Mouse (Mus musculus) intestine, embryonic 14.5 days (tissue): ENCODE results near the gene Tfip11. TPM values are rescaled to one million over a fixed set of nuclear protein-coding genes. Genes with fewer than 3 reads are reported as not detected.
"Not testable (repeated sequence)": the region's sequence is repeated elsewhere in the genome, so short reads cannot be mapped to it uniquely, and the experiment has no call there.

Source experiments
- ATAC-seq: fragments of 200-750 bp; cut with Nextera tagmentation; replicated peaks from 2 replicates; pipeline ENCODE4 v1.8.0; 2017; ENCODE audit warnings: low read depth, moderate number of reproducible peaks, moderate TSS enrichment, moderate library complexity; ENCODE audit not compliant: low FRiP score, low TSS enrichment
- DNase-seq: peaks from one replicate; pipeline ENCODE4 v3.0.0-alpha.2; 2018; ENCODE audit warnings: low spot score
- H3K27ac ChIP-seq: fragments of 300-500 bp; sonication (generic); 2 replicates; pipeline ENCODE4 v1.5.1; 2014; ENCODE audit warnings: low read depth, mild to moderate bottlenecking, control low read depth
- H3K27me3 ChIP-seq: fragments of 300-500 bp; sonication (generic); replicated peaks from 2 replicates; pipeline ENCODE4 v1.6.1; 2014; ENCODE audit warnings: low read length, control low read depth; ENCODE audit not compliant: control insufficient read depth, insufficient read depth
- H3K36me3 ChIP-seq: fragments of 300-500 bp; sonication (generic); 2 replicates; pipeline ENCODE4 v1.6.1; 2014; ENCODE audit warnings: low read length, control low read depth; ENCODE audit not compliant: control insufficient read depth, insufficient read depth
- H3K4me1 ChIP-seq: fragments of 300-500 bp; sonication (generic); replicated peaks from 2 replicates; pipeline ENCODE4 v1.6.1; 2014; ENCODE audit warnings: low read length, control low read depth, mixed read lengths; ENCODE audit not compliant: control insufficient read depth, insufficient read depth
- H3K4me2 ChIP-seq: fragments of 300-500 bp; sonication (generic); 2 replicates; pipeline ENCODE4 v1.6.1; 2014; ENCODE audit warnings: low read length
- H3K4me3 ChIP-seq: fragments of 300-500 bp; sonication (generic); 2 replicates; pipeline ENCODE4 v1.5.1; 2014; ENCODE audit warnings: low read depth, low read length, control low read depth, mixed read lengths
- H3K9ac ChIP-seq: fragments of 300-500 bp; sonication (generic); 2 replicates; pipeline ENCODE4 v1.6.1; 2014; ENCODE audit warnings: mild to moderate bottlenecking, low read length
- H3K9me3 ChIP-seq: fragments of 300-500 bp; sonication (generic); 2 replicates; pipeline ENCODE4 v1.6.1; 2016; ENCODE audit warnings: low read length, control low read depth; ENCODE audit not compliant: control insufficient read depth
- WGBS: fragments of 180-500 bp; shearing (Covaris S2); extraction: QIAGEN DNeasy Blood & Tissue Kit; methylation state at CpG from one replicate; pipeline ENCODE4 v1.1.7; 2014; 5-methylcytosine and 5-hydroxymethylcytosine counted together
- polyA plus RNA-seq: library from polyadenylated mRNA; unstranded; fragments of >200 nt; fragmentation: Nextera tagmentation; extraction: Ambion mirVana; gene quantifications from 2 replicates; pipeline ENCODE4 v1.2.1, GENCODE M21; 2014

Tfip11 gene
- polyA plus RNA-seq, 1 experiment from 2014 or later: 24.6 TPM

- no peaks in the 10 kb centered on the region for H3K27me3 ChIP-seq
- H3K4me1 ChIP-seq: no peaks in the 10 kb centered on the region
- no peak for DNase-seq
- H3K9me3 ChIP-seq: no peaks in the 10 kb centered on the region
- H3K4me2 ChIP-seq: no peak overlapping the region
- 82% methylated on average over 4 of the region's 4 CpGs for WGBS
- no peak overlapping the region for H3K27ac ChIP-seq
- no peaks in the 10 kb centered on the region for H3K36me3 ChIP-seq
- no peak for ATAC-seq
- no peak overlapping the region for H3K4me3 ChIP-seq
- no peak overlapping the region for H3K9ac ChIP-seq
Measured at GRCm38 (mm10) chr5:112301694-112302093, 24.5 kb upstream of the Tfip11 start.

DNA sequence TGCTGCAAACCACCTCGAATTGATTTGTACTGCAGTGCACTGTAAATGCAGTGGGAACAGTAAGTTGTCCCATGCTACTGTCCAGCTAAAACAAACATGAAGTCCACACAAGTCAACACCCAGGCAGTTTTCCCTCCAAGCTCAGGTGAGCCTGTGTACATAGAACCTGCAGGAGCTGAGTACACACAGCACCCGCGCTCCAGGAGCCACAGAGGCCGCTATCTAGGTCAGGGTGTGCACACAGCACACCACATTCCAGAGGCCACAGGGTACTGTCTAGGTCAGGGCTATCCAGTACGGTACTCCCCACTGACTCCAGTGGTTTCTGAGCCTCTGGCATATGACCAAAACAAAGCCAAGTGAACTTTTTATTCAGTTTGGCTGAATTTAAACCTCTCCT is 23.8 kb upstream of the Tfip11 start:
- Histone ChIP-seq H3K9ac (no peak overlapping the region), H3K27ac (no peak overlapping the region), H3K9me3 (no peaks in the 10 kb centered on the region), H3K27me3 (no peaks in the 10 kb centered on the region), H3K4me2 (no peak overlapping the region), H3K36me3 (no peaks in the 10 kb centered on the region), H3K4me1 (no peaks in the 10 kb centered on the region), H3K4me3 (no peak overlapping the region)
- no peak for DNase-seq
- WGBS: 67% methylated on average over 5 of the region's 5 CpGs
- 0 out of 2 replicates have a peak, but pooled peaks have one; percentile 28 for ATAC-seq

DNA sequence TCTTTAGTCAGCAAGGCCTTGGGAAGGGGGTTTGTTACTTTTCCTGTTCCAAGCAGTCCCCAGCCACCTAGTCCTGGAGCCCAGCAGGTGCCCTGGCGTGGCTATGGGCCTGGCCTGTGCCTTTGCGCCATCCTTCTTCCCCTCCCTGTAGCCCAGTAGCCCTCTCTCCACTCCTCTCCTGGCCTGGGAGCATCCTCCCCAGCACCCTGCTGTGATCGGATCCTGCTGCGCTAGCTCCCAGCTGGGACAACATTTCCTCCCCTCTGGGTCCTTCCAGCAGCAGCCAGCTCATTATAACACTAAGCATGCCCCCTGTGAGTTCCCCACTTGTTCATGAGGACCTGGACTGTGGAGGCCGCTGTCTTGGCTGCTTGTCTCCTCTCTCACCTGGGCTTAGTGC is 20.3 kb upstream of the Tfip11 start:
- H3K4me1 ChIP-seq: no peaks in the 10 kb centered on the region
- peaks cover 26% of the 10 kb centered on the region for H3K36me3 ChIP-seq
- H3K9ac ChIP-seq: no peak overlapping the region
- no peak overlapping the region for H3K27ac ChIP-seq
- 85% methylated on average over 5 of the region's 5 CpGs for WGBS
- no peaks in the 10 kb centered on the region for H3K27me3 ChIP-seq
- no peak overlapping the region for H3K4me3 ChIP-seq
- no peak for ATAC-seq
- no peaks in the 10 kb centered on the region for H3K9me3 ChIP-seq
- DNase-seq: no peak
- H3K4me2 ChIP-seq: no peak overlapping the region

GRCm38 (mm10) chr5:112313222-112313885 is 12.8 kb upstream of the Tfip11 start:
- ATAC-seq (no peak; the same call in 1 of the 2 replicates), DNase-seq (no peak)
- H3K4me3 ChIP-seq: no peak overlapping the region
- H3K27me3 ChIP-seq: no peaks in the 10 kb centered on the region
- H3K36me3 ChIP-seq: peaks cover 62% of the 10 kb centered on the region
- no peak overlapping the region for H3K9ac ChIP-seq
- H3K4me2 ChIP-seq: no peak overlapping the region
- no peak overlapping the region for H3K27ac ChIP-seq
- WGBS: 84% methylated on average over 11 of the region's 11 CpGs
- no peaks in the 10 kb centered on the region for H3K4me1 ChIP-seq
- no peaks in the 10 kb centered on the region for H3K9me3 ChIP-seq

GRCm38 (mm10) chr5:112316468-112316867 is 9.7 kb upstream of the Tfip11 start:
- Histone ChIP-seq H3K9me3 (no peaks in the 10 kb centered on the region), H3K27me3 (no peaks in the 10 kb centered on the region), H3K4me1 (no peaks in the 10 kb centered on the region), H3K4me3 (no peak overlapping the region), H3K27ac (no peak overlapping the region), H3K36me3 (peaks cover 35% of the 10 kb centered on the region), H3K9ac (no peak overlapping the region), H3K4me2 (no peak overlapping the region)
- DNase-seq (no peak), ATAC-seq (no peak)
- WGBS: 82% methylated on average over 5 of the region's 5 CpGs

DNA sequence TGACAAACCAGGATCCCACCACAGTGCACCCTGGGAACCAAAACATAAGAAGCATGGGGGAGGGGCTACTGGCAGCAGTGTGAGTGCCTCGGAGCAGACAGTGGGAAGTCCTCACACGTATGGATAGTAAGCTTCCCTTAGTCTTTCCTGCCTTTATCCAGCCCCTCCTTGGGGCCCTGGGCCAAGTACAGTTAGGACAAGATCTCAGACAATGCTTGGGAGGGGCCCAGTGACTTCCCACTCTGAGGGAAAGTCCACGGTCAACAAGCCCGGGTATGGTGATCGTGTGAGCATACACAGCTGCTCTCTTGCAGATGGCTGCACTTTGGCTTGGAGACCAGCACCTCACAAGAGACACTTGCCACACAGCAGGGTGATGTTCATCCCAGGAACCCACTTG is 8.8 kb upstream of the Tfip11 start:
- DNase-seq (no peak), ATAC-seq (no peak)
- H3K36me3 ChIP-seq: peaks cover 29% of the 10 kb centered on the region
- H3K9ac ChIP-seq: no peak overlapping the region
- no peaks in the 10 kb centered on the region for H3K27me3 ChIP-seq
- no peak overlapping the region for H3K27ac ChIP-seq
- no peaks in the 10 kb centered on the region for H3K9me3 ChIP-seq
- H3K4me2 ChIP-seq: no peak overlapping the region
- 50% methylated on average over 5 of the region's 5 CpGs for whole genome bisulfite sequencing
- no peaks in the 10 kb centered on the region for H3K4me1 ChIP-seq
- no peak overlapping the region for H3K4me3 ChIP-seq

DNA sequence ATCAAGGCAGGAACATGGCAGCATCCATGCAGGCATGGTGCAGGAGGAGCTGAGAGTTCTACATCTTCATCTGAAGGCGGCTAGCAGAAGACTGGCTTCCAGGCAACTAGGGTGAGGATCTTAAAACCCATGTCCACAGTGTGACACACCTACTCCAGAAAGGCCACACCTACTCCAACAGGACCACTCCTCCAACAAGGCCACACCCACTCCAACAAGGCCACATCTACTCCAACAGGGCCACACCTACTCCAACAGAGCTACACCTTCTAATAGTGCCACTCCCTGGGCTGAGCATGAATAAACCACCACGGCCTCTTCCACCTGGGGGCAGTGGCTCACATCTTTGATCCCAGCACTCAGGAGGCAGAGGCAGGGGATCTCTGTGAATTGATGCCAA is 6.8 kb upstream of the Tfip11 start:
- not testable (repeated sequence) for H3K4me2 ChIP-seq, H3K4me1 ChIP-seq, DNase-seq, H3K9me3 ChIP-seq, H3K9ac ChIP-seq, H3K27ac ChIP-seq, H3K27me3 ChIP-seq, H3K4me3 ChIP-seq, ATAC-seq
- 54% methylated on average over 2 of the region's 2 CpGs for WGBS
- peaks cover 11% of the 10 kb centered on the region for H3K36me3 ChIP-seq

DNA sequence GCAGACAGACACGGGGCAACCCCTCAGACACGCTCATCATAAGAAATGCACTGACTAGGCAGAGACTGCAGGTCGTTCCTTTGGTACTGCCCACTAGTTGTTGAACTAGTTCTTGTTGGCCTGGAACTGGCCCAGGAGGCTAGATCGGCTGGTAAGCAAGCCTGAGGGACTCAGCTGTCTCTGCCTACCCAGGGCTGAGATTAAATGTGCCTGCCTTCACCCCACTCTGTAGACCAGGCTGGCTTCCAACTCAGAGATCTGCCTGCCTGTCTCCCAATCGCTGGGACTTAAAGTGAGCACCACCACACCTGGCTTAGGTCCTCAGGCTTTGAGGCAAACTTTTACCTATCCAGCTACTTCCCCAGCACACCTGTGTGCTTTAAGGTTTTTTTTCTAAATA is 5.8 kb upstream of the Tfip11 start:
- H3K9ac ChIP-seq: no peak overlapping the region
- H3K4me3 ChIP-seq: no peak overlapping the region
- H3K4me1 ChIP-seq: peaks cover 6% of the 10 kb centered on the region
- H3K9me3 ChIP-seq: no peaks in the 10 kb centered on the region
- no peak for ATAC-seq
- no peak overlapping the region for H3K27ac ChIP-seq
- 76% methylated on average over 5 of the region's 5 CpGs for WGBS
- H3K36me3 ChIP-seq: peaks cover 3% of the 10 kb centered on the region
- no peaks in the 10 kb centered on the region for H3K27me3 ChIP-seq
- H3K4me2 ChIP-seq: no peak overlapping the region
- DNase-seq: no peak

DNA sequence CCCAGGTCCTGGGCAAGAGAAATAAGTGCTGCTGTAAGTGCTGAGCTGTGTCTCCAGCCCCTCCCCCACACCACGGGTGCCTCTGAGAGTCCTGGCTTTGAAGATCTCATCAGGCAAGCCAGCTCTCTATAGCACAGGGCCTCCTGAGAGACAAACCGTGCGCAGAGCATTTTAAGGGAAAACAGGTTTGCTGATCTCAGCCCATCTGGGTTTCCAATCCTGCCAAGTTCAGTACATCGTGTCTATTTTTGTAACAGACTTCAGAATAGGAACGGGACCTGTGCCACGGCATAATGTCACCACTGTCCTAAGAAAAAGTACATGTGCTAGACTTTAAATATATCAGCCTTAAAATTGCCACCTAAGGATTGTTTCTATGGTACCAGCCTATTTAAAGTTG is 5.2 kb upstream of the Tfip11 start:
- ATAC-seq (no peak), DNase-seq (no peak)
- peaks cover 7% of the 10 kb centered on the region for H3K4me1 ChIP-seq
- no peak overlapping the region for H3K4me3 ChIP-seq
- H3K36me3 ChIP-seq: no peaks in the 10 kb centered on the region
- H3K9me3 ChIP-seq: no peaks in the 10 kb centered on the region
- WGBS: 87% methylated on average over 6 of the region's 6 CpGs
- no peak overlapping the region for H3K27ac ChIP-seq
- no peak overlapping the region for H3K4me2 ChIP-seq
- H3K27me3 ChIP-seq: no peaks in the 10 kb centered on the region
- no peak overlapping the region for H3K9ac ChIP-seq
